Mouse (Mus musculus): Measurements from ENCODE around the gene Csrnp2. TPM values are rescaled to one million over a fixed set of nuclear protein-coding genes. Genes with fewer than 3 reads are reported as not detected.

Gene Csrnp2
- 1 to 10 TPM; 1.1 to 6.7 TPM for polyA plus RNA-seq (2012; fragmentation: generic; extraction: Trizol)

DNA sequence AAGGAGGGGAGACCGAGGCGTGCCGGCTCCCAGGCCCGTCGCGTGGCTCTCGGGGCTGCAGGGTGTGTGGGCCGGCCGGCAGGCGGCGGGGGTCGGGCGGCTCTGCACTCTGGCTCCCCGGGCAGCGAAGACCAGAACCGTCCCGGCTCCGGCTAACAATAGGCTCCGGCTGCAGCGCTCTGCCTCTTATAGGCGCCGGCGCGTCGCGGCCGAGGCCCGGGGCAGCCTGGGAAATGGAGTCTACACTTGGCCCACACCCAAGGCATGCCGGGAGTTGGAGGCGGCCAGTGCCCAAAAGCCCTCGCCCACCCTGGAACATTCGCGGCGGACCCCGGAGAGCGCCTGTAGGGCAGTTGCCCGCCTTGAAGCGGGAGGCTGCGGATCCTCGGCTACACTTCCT, at the start of gene Csrnp2:
Gene Csrnp2 (minus strand): TSS at position 387 of the 400 bp plus-strand sequence.

DNA sequence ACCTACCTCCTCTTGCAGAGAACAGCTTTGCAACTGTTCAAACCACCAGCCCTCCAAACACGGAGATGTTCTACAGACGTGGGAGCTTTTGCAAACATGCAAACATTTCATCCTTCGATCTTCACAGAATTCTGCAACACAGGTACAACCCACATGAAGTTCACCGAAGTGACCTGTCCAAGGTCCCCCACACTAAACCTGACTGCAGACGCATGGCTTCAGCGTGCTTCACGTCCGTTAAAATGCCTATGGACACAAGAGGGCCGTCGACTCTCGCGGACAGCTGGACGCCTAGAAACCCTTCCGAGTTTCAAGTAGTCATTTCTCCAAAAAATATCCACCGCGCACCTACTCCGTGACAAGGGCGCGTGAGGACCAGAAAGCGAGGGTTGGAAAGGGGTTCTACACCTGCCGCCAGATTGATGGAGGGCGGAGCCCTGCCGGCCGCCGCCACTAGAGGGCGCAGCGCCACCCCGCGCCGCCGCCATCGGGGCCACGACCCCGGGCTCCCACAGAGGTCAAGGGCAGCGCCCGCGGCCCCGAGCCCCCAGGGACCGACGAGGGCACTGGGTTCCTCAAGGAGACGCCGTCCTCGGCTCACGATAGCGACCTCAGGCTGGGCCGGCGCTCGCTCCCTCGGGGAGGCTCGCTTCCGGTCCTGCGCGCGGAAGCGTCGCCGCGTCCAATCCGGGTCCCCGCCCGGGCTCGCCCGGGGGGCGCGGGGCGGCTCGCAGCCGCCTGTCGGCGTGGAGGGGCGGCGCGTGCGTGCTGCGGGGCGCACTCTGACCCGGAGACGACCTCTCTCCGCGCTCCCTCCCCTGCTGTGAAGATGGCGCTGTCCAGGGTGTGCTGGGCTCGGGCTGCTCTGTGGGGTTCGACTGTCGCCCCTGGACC, 26.7 kb downstream of the Csrnp2 start, which contains the start of gene Letmd1:
Gene Letmd1 (plus strand): TSS at position 729 of the 894 bp plus-strand sequence.

Other genes starting within 250 kb of the Csrnp2 start
- not detected for gene Tmprss12, start 214.7 kb downstream of the Csrnp2 start, polyA plus RNA-seq (2012; fragmentation: generic; extraction: Trizol)
- 10 to 100 TPM in 1 of 2 experiments, 1 to 10 TPM in 1; 2.0 to 49.4 TPM for gene Mettl7a1, start 191.3 kb downstream of the Csrnp2 start, polyA plus RNA-seq (2012; fragmentation: generic; extraction: Trizol)
- gene Mettl7a3, start 160.6 kb downstream of the Csrnp2 start, polyA plus RNA-seq (2012; fragmentation: generic; extraction: Trizol): under 1 TPM in 1 of 2 experiments, not detected in 1; 0.11 TPM
- under 1 TPM in 1 of 2 experiments, not detected in 1; 0.07 TPM for gene Methig1, start 142.3 kb downstream of the Csrnp2 start, polyA plus RNA-seq (2012; fragmentation: generic; extraction: Trizol)
- gene Mettl7a2, start 142.3 kb downstream of the Csrnp2 start, polyA plus RNA-seq (2012; fragmentation: generic; extraction: Trizol): under 1 TPM in 1 of 2 experiments, not detected in 1; 0.27 TPM
- gene Higd1c, start 130.9 kb downstream of the Csrnp2 start, polyA plus RNA-seq (2012; fragmentation: generic; extraction: Trizol): not detected
- under 1 TPM; 0.02 to 0.08 TPM for gene Gm5475, start 73.3 kb downstream of the Csrnp2 start, polyA plus RNA-seq (2012; fragmentation: generic; extraction: Trizol)
- 10 to 100 TPM; 13.3 to 21.8 TPM for gene Slc11a2, start 70.4 kb downstream of the Csrnp2 start, polyA plus RNA-seq (2012; fragmentation: generic; extraction: Trizol)
- gene Letmd1, start 26.5 kb downstream of the Csrnp2 start, polyA plus RNA-seq (2012; fragmentation: generic; extraction: Trizol): 10 to 100 TPM; 12.0 to 25.4 TPM
- gene Tfcp2, start 56.5 kb upstream of the Csrnp2 start, polyA plus RNA-seq (2012; fragmentation: generic; extraction: Trizol): 10 to 100 TPM in 1 of 2 experiments, 1 to 10 TPM in 1; 1.8 to 17.6 TPM
- 10 to 100 TPM in 1 of 2 experiments, 1 to 10 TPM in 1; 3.1 to 27.1 TPM for gene Pou6f1, start 104.5 kb upstream of the Csrnp2 start, polyA plus RNA-seq (2012; fragmentation: generic; extraction: Trizol)
- gene Dazap2, start 119.9 kb upstream of the Csrnp2 start, polyA plus RNA-seq (2012; fragmentation: generic; extraction: Trizol): 100 to 1,000 TPM in 1 of 2 experiments, 10 to 100 TPM in 1; 73.0 to 149 TPM
- under 1 TPM in 1 of 2 experiments, not detected in 1; 0.07 TPM for gene Smagp, start 141.5 kb upstream of the Csrnp2 start, polyA plus RNA-seq (2012; fragmentation: generic; extraction: Trizol)
- gene Bin2, start 174.1 kb upstream of the Csrnp2 start, polyA plus RNA-seq (2012; fragmentation: generic; extraction: Trizol): not detected
- 10 to 100 TPM; 11.1 to 29.0 TPM for gene Cela1, start 192.4 kb upstream of the Csrnp2 start, polyA plus RNA-seq (2012; fragmentation: generic; extraction: Trizol)
- gene Galnt6, start 233.9 kb upstream of the Csrnp2 start, polyA plus RNA-seq (2012; fragmentation: generic; extraction: Trizol): under 1 TPM; 0.02 to 0.09 TPM

Measured in C3H10T1/2 (cell line).